Comparison of ENCODE assay signal across 25 mouse cellular contexts in the genomic region with DNA sequence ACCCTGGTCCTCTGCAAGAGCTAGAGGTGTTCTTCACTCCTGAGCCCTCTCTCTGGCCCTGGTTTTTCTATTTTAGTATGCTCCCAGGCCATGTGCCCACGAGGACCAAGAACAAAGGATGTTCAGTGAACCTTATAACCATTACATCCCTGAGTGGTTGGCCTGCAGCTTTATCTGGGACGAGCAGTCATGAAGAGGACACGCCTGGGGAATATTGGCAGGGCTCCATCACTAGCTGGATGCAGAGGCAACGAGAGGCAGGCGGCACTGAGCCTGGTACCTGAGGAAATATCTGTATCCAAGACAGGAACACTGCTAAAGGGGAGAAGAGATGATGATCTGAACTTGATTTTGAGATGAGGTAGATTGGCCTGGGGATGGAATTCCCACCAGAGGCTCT. TPM values are rescaled to one million over a fixed set of nuclear protein-coding genes. Genes with fewer than 3 reads are reported as not detected.
DNase-seq lines count a peak whose midpoint lies in the region; ATAC-seq and TF ChIP-seq lines count a peak whose summit lies in the region.
"Had no signal": no experiment of that assay in that cellular context is flagged by ENCODE, and none has a peak within 500 bp of the region (broad histone marks: within the 10 kb centered on the region; RNA-seq: fewer than 3 reads in every experiment).

No protein-coding gene starts in this region.

- H3K9me3 ChIP-seq in liver, postnatal 0 days (ENCODE audit: low read length): no peaks in the 10 kb centered on the region
- H3K9me3 ChIP-seq: embryonic facial prominence, embryonic 13.5 days; heart, embryonic 15.5 days; hindbrain, embryonic 10.5 days; midbrain, embryonic 13.5 days; neural tube, embryonic 15.5 days had no signal

- no peak overlapping the region for H3K27ac ChIP-seq in liver, adult 2 months (replicated peaks; ENCODE audit: insufficient read depth, low read depth, low read length)
- no peak overlapping the region for H3K27ac ChIP-seq in liver, postnatal 0 days (ENCODE audit: low read depth)
- H3K27ac ChIP-seq: embryonic facial prominence, embryonic 13.5 days; forebrain, embryonic 10.5 days; heart, adult 2 months; heart, embryonic 15.5 days; hindbrain, embryonic 10.5 days; macrophage; midbrain, embryonic 13.5 days; neural tube, embryonic 15.5 days had no signal

- no peak overlapping the region for H3K4me2 ChIP-seq in liver, postnatal 0 days (ENCODE audit: low read depth, low read length)
- H3K4me2 ChIP-seq: embryonic facial prominence, embryonic 13.5 days; heart, embryonic 15.5 days; midbrain, embryonic 13.5 days; neural tube, embryonic 15.5 days had no signal

- no peak for TF ChIP-seq EP300 in liver, postnatal 0 days (IDR thresholded peaks at IDR 0.05; ENCODE audit: low read depth)

- peaks cover 8% of the 10 kb centered on the region; the same call in 1 of the 2 replicates for H3K4me1 ChIP-seq in liver, adult 2 months (ENCODE audit: control insufficient read depth, insufficient read depth, low read length)
- H3K4me1 ChIP-seq in liver, postnatal 0 days (ENCODE audit: insufficient read depth): 0 out of 2 replicates have a peak, but pooled peaks cover 4% of the 10 kb centered on the region
- H3K4me1 ChIP-seq: embryonic facial prominence, embryonic 13.5 days; neural tube, embryonic 15.5 days had no signal

- WGBS in liver, adult 2 months: 26% methylated on average over 5 of the region's 5 CpGs
- WGBS in liver, postnatal 0 days (ENCODE audit: insufficient replicate concordance): 56% methylated on average over 5 of the region's 5 CpGs

- ATAC-seq in cerebellum, adult (ENCODE audit: insufficient number of reproducible peaks, low FRiP score, low TSS enrichment): no peak
- ATAC-seq in liver, postnatal 0 days: no peak
- ATAC-seq in erythroid progenitor cell, adult 5-6 weeks (replicated peaks; ENCODE audit: low FRiP score, poor library complexity, severe bottlenecking): peak; percentile 98
- peak; percentile 90 for ATAC-seq in megakaryocyte-erythroid progenitor cell, adult 5-6 weeks (replicated peaks; ENCODE audit: low FRiP score, low TSS enrichment, poor library complexity, severe bottlenecking)
- ATAC-seq: midbrain, embryonic 13.5 days had no signal

- H3K79me2 ChIP-seq in liver, adult 2 months (ENCODE audit: control insufficient read depth, insufficient read depth, low read length): no peaks in the 10 kb centered on the region

- peak; percentile 59 to 61 for DNase-seq in cerebellum, postnatal 10 days
- peak; percentile 71 for DNase-seq in liver, adult 2 months (ENCODE audit: extremely low read depth, low read depth, low spot score)
- DNase-seq in liver, postnatal 0 days: no peak
- no peak for DNase-seq in adrenal gland, postnatal 10 days
- DNase-seq in thymus, postnatal 36 days: no peak
- DNase-seq: gastrocnemius, postnatal 10 days; heart, adult 2 months; liver; lung, adult 2 months; thymus, adult 18-20 months had no signal

- no peak overlapping the region for H3K9ac ChIP-seq in liver, adult 2 months (ENCODE audit: low read depth, low read length)
- no peak overlapping the region for H3K9ac ChIP-seq in liver, postnatal 0 days (replicated peaks)
- H3K9ac ChIP-seq: embryonic facial prominence, embryonic 13.5 days; heart, embryonic 15.5 days; midbrain, embryonic 13.5 days; neural tube, embryonic 15.5 days had no signal

- H3K4me3 ChIP-seq in liver, adult 2 months (ENCODE audit: insufficient read depth, low read depth, low read length): no peak overlapping the region
- H3K4me3 ChIP-seq in liver, postnatal 0 days (ENCODE audit: low read depth, low read length): no peak overlapping the region
- H3K4me3 ChIP-seq: embryonic facial prominence, embryonic 13.5 days; forebrain, embryonic 10.5 days; heart, adult 2 months; heart, embryonic 15.5 days; hindbrain, embryonic 10.5 days; midbrain, embryonic 13.5 days; neural tube, embryonic 15.5 days had no signal

- H3K27me3 ChIP-seq in liver, adult 2 months (ENCODE audit: control insufficient read depth, insufficient read depth, low read length): no peaks in the 10 kb centered on the region
- H3K27me3 ChIP-seq in liver, postnatal 0 days (ENCODE audit: insufficient read depth, low read length): no peaks in the 10 kb centered on the region
- H3K27me3 ChIP-seq: CH12.LX; embryonic facial prominence, embryonic 13.5 days; heart, embryonic 15.5 days; midbrain, embryonic 13.5 days; neural tube, embryonic 15.5 days had no signal

- TF ChIP-seq POLR2A in liver, adult 2 months (IDR thresholded peaks at IDR 0.05; ENCODE audit: extremely low read depth, insufficient read depth, low read length): no peak

- TF ChIP-seq CTCF in liver, adult 2 months (IDR thresholded peaks at IDR 0.05; ENCODE audit: low read depth, low read length): no peak
- TF ChIP-seq CTCF in liver, postnatal 0 days (IDR thresholded peaks at IDR 0.05; ENCODE audit: low read depth): no peak

- no peaks in the 10 kb centered on the region for H3K36me3 ChIP-seq in liver, adult 2 months (ENCODE audit: control insufficient read depth, insufficient read depth, low read length)
- H3K36me3 ChIP-seq in liver, postnatal 0 days (replicated peaks; ENCODE audit: insufficient read depth, low read length): no peaks in the 10 kb centered on the region
- H3K36me3 ChIP-seq: embryonic facial prominence, embryonic 13.5 days; forebrain, embryonic 10.5 days; heart, embryonic 15.5 days; hindbrain, embryonic 10.5 days; midbrain, embryonic 13.5 days; neural tube, embryonic 15.5 days had no signal

RNA-seq across cellular contexts. Expression of gene Helt, which starts 37.3 kb away (rescaled TPM):
- total RNA-seq in liver, adult 2 months (2014; rRNA removed): not detected in 2 replicates
- polyA plus RNA-seq in liver, adult 2 months (2012; rRNA removed): not detected in 2 replicates
- polyA plus RNA-seq in liver, postnatal 0 days (2015; fragmentation: Nextera tagmentation; extraction: Ambion mirVana): not detected in 2 replicates
- not detected in 2 replicates for total RNA-seq in erythroid progenitor cell, adult 5-6 weeks (2015; ENCODE audit: low replicate concordance)
- not detected in 2 replicates for total RNA-seq in erythroid progenitor cell, adult 5-6 weeks (2017; ENCODE audit: low replicate concordance)
- not detected in 2 replicates for total RNA-seq in megakaryocyte-erythroid progenitor cell, adult 5-6 weeks (2014; fragmentation: Nextera tagmentation)
- not detected in 2 replicates for total RNA-seq in megakaryocyte-erythroid progenitor cell, adult 5-6 weeks (2017)
- total RNA-seq in adrenal gland, postnatal 10 days (2021): not detected
- total RNA-seq: CH12.LX; layer of hippocampus, postnatal 25 days; left cerebral cortex, postnatal 14 days had no signal
- polyA plus RNA-seq: embryonic facial prominence, embryonic 13.5 days; heart, embryonic 15.5 days; lung, adult 2 months; macrophage; neural tube, embryonic 15.5 days; small intestine, adult 2 months; stomach, embryonic 14.5 days had no signal

Comparison
In these comparisons a context has a peak if more than half of its experiments do, and no peak if none do; other contexts are left out.
1. DNase-seq: peak in cerebellum, postnatal 10 days (2 of 2) and liver, adult 2 months (single experiment); none in liver, postnatal 0 days (single experiment), adrenal gland, postnatal 10 days (single experiment) and thymus, postnatal 36 days (0 of 2).
2. ATAC-seq: peak in erythroid progenitor cell, adult 5-6 weeks (single experiment) and megakaryocyte-erythroid progenitor cell, adult 5-6 weeks (single experiment); none in cerebellum, adult (single experiment) and liver, postnatal 0 days (single experiment).